Mouse (Mus musculus) CH12.LX (cell line): ENCODE measurements around the gene Pcsk1n. TPM values are rescaled to one million over a fixed set of nuclear protein-coding genes. Genes with fewer than 3 reads are reported as not detected.
A peak's percentile ranks its signal among the peaks of the same experiment; 100 is the strongest.

Experiments
- DNase-seq: peaks from one replicate; pipeline ENCODE4 v3.0.0-alpha.2; 2013; ENCODE audit errors: extremely low read depth
- H3K27ac ChIP-seq: 2 replicates; pipeline ENCODE4 v1.5.1; 2012; ENCODE audit warnings: low read depth, mild to moderate bottlenecking, control low read depth, moderate library complexity; ENCODE audit not compliant: insufficient read depth
- H3K27me3 ChIP-seq: replicated peaks from 2 replicates; pipeline ENCODE3; 2012; ENCODE audit warnings: inconsistent platforms
- H3K36me3 ChIP-seq, 2 experiments: replicated peaks in 1 of 2; 2 replicates each; pipeline versions ENCODE3 to v1.6.1; 2012; ENCODE audit warnings: inconsistent platforms in 1 of 2, low read length in 1 of 2, mild to moderate bottlenecking in 1 of 2, mixed read lengths in 1 of 2, moderate library complexity in 1 of 2; ENCODE audit not compliant: control insufficient read depth in 1 of 2, insufficient read depth in 1 of 2
- H3K4me1 ChIP-seq, 2 experiments: 2 replicates each; pipeline ENCODE4 v1.6.1; 2012; ENCODE audit warnings: inconsistent platforms in 1 of 2, moderate library complexity in 1 of 2; ENCODE audit not compliant: insufficient read depth in 2 of 2, control insufficient read depth in 1 of 2
- H3K4me2 ChIP-seq: 2 replicates; pipeline ENCODE4 v1.6.1; 2012; ENCODE audit warnings: low read depth, mild to moderate bottlenecking, control low read depth; ENCODE audit not compliant: poor library complexity, insufficient read depth, severe bottlenecking
- H3K4me3 ChIP-seq, 3 experiments: fragments of 150-350 bp in 1 of 3; sonication (generic) in 1 of 3; replicated peaks in 1 of 3; 2 replicates each; pipeline versions ENCODE3 to v1.5.1; 2011 to 2012; ENCODE audit warnings: low read depth in 2 of 3, low read length in 2 of 3, mild to moderate bottlenecking in 2 of 3, moderate library complexity in 2 of 3, control low read depth in 1 of 3, improper control_type of control experiment in 1 of 3, inconsistent platforms in 1 of 3, mixed read lengths in 1 of 3; ENCODE audit not compliant: poor library complexity in 1 of 3
- H3K79me2 ChIP-seq: replicated peaks from 2 replicates; pipeline ENCODE4 v1.6.1; 2012; ENCODE audit warnings: mild to moderate bottlenecking, moderate library complexity; ENCODE audit not compliant: control insufficient read depth, poor library complexity, insufficient read depth, severe bottlenecking; ENCODE audit errors: extremely low read depth
- H3K9ac ChIP-seq: 2 replicates; pipeline ENCODE4 v1.6.1; 2012; ENCODE audit warnings: low read depth, mild to moderate bottlenecking, control low read depth, moderate library complexity; ENCODE audit not compliant: insufficient read depth
- H3K9me3 ChIP-seq: replicated peaks from 2 replicates; pipeline ENCODE3; 2012; ENCODE audit warnings: low read length, inconsistent platforms, mixed read lengths
- BHLHE40 ChIP-seq: IDR thresholded peaks from 2 replicates; pipeline ENCODE4 v1.6.1; 2011; ENCODE audit warnings: mild to moderate bottlenecking, low read depth, low read length, improper control_type of control experiment
- CHD2 ChIP-seq: IDR thresholded peaks from 2 replicates; pipeline ENCODE4 v1.6.1; 2011; ENCODE audit warnings: low read length, improper control_type of control experiment
- E2F4 ChIP-seq: IDR thresholded peaks from 2 replicates; pipeline ENCODE4 v1.6.1; 2011; ENCODE audit warnings: low read depth, low read length, improper control_type of control experiment; ENCODE audit not compliant: insufficient replicate concordance
- ELF1 ChIP-seq: IDR thresholded peaks from 2 replicates; pipeline ENCODE4 v1.6.1; 2014; ENCODE audit warnings: low read depth, mild to moderate bottlenecking, inconsistent platforms, low read length, improper control_type of control experiment
- ETS1 ChIP-seq: conservative IDR thresholded peaks from 2 replicates; pipeline ENCODE4 v1.6.1; 2012; ENCODE audit warnings: low read depth, mild to moderate bottlenecking, inconsistent platforms, low read length, improper control_type of control experiment, moderate library complexity
- GABPA ChIP-seq: IDR thresholded peaks from 2 replicates; pipeline ENCODE4 v1.6.1; 2012; ENCODE audit warnings: low read depth, low read length, improper control_type of control experiment, inconsistent platforms; ENCODE audit not compliant: insufficient replicate concordance
- HCFC1 ChIP-seq: IDR thresholded peaks from 2 replicates; pipeline ENCODE4 v1.6.1; 2012; ENCODE audit warnings: low read depth, mild to moderate bottlenecking, inconsistent platforms, low read length, improper control_type of control experiment
- IRF4 ChIP-seq: IDR thresholded peaks from 2 replicates; pipeline ENCODE4 v1.6.1; 2014; ENCODE audit warnings: low read depth, mild to moderate bottlenecking, inconsistent platforms, low read length, improper control_type of control experiment
- JUN ChIP-seq: IDR thresholded peaks from 2 replicates; pipeline ENCODE4 v1.6.1; 2011; ENCODE audit warnings: low read depth, mild to moderate bottlenecking, low read length, improper control_type of control experiment, moderate library complexity; ENCODE audit not compliant: insufficient read depth
- JUND ChIP-seq: conservative IDR thresholded peaks from 2 replicates; pipeline ENCODE4 v1.6.1; 2011; ENCODE audit warnings: low read depth, low read length, improper control_type of control experiment
- KAT2A ChIP-seq: IDR thresholded peaks from 2 replicates; pipeline ENCODE4 v1.6.1; 2012; ENCODE audit warnings: low read length, improper control_type of control experiment, inconsistent platforms; ENCODE audit not compliant: insufficient replicate concordance
- MAZ ChIP-seq: IDR thresholded peaks from 2 replicates; pipeline ENCODE4 v1.6.1; 2012; ENCODE audit warnings: low read depth, mild to moderate bottlenecking, inconsistent platforms, low read length, improper control_type of control experiment, moderate library complexity
- MYC ChIP-seq: IDR thresholded peaks from 2 replicates; pipeline ENCODE4 v1.6.1; 2011; ENCODE audit warnings: low read depth, mild to moderate bottlenecking, improper control_type of control experiment, low read length
- NRF1 ChIP-seq: IDR thresholded peaks from 2 replicates; pipeline ENCODE4 v1.6.1; 2014; ENCODE audit warnings: low read depth, mild to moderate bottlenecking, inconsistent platforms, low read length, improper control_type of control experiment, moderate library complexity
- POLR2A ChIP-seq: IDR thresholded peaks from 2 replicates; pipeline ENCODE4 v1.6.1; 2011; ENCODE audit warnings: low read depth, mild to moderate bottlenecking, improper control_type of control experiment, low read length
- POLR2AphosphoS2 ChIP-seq: IDR thresholded peaks from 2 replicates; pipeline ENCODE4 v1.6.1; 2011; ENCODE audit warnings: low read depth, low read length, improper control_type of control experiment
- RAD21 ChIP-seq: IDR thresholded peaks from 2 replicates; pipeline ENCODE4 v1.6.1; 2011; ENCODE audit warnings: low read depth, mild to moderate bottlenecking, low read length, improper control_type of control experiment, moderate library complexity
- RCOR1 ChIP-seq: conservative IDR thresholded peaks from 2 replicates; pipeline ENCODE4 v1.6.1; 2012; ENCODE audit warnings: low read depth, mild to moderate bottlenecking, inconsistent platforms, low read length, improper control_type of control experiment
- SIN3A ChIP-seq: IDR thresholded peaks from 2 replicates; pipeline ENCODE4 v1.6.1; 2012; ENCODE audit warnings: low read length, improper control_type of control experiment, inconsistent platforms
- TBP ChIP-seq: conservative IDR thresholded peaks from 2 replicates; pipeline ENCODE4 v1.6.1; 2011; ENCODE audit warnings: low read depth, low read length, improper control_type of control experiment
- UBTF ChIP-seq: IDR thresholded peaks from 2 replicates; pipeline ENCODE4 v1.6.1; 2012; ENCODE audit warnings: low read depth, mild to moderate bottlenecking, inconsistent platforms, low read length, improper control_type of control experiment, moderate library complexity
- USF1 ChIP-seq: IDR thresholded peaks from 2 replicates; pipeline ENCODE4 v1.6.1; 2014; ENCODE audit warnings: low read depth, mild to moderate bottlenecking, inconsistent platforms, low read length, improper control_type of control experiment
- USF2 ChIP-seq: conservative IDR thresholded peaks from 2 replicates; pipeline ENCODE4 v1.6.1; 2011; ENCODE audit warnings: low read depth, low read length, improper control_type of control experiment
- ZKSCAN1 ChIP-seq: IDR thresholded peaks from 2 replicates; pipeline ENCODE4 v1.6.1; 2012; ENCODE audit warnings: low read depth, inconsistent platforms, low read length, improper control_type of control experiment, borderline replicate concordance
- ZMIZ1 ChIP-seq: IDR thresholded peaks from 2 replicates; pipeline ENCODE4 v1.6.1; 2012; ENCODE audit warnings: low read depth, mild to moderate bottlenecking, inconsistent platforms, low read length, improper control_type of control experiment
- dilution Hi-C: fragments of 300-500 bp; cut with MboI; formaldehyde crosslinking; loops from 2 replicates; pipeline ENCODE4 v1.14.3; 2020; ENCODE audit warnings: low sequenced_read_pairs; ENCODE audit not compliant: extremely low pct_unique_long_range_greater_than_20kb, extremely low pct_ligation_motif_present
- in situ Hi-C: fragments of 300-500 bp; cut with MboI; formaldehyde crosslinking; loops from 3 replicates; pipeline ENCODE4 v1.14.3; 2019; ENCODE audit warnings: low sequenced_read_pairs, low pct_ligation_motif_present, low pct_unique_long_range_greater_than_20kb, mixed read lengths
- polyA plus RNA-seq: library from polyadenylated mRNA; unstranded; fragments of >175 nt; gene quantifications from 2 replicates; pipeline ENCODE4 v1.2.1, GENCODE M21; 2012; ENCODE audit warnings: low read depth; ENCODE audit not compliant: insufficient read length
- total RNA-seq, 2 experiments: library from RNA; depleted of rRNA; stranded (reverse); fragments of 300-350 nt in 1 of 2; fragments of >200 nt in 1 of 2; gene quantifications; 2 replicates each; pipeline ENCODE4 v1.2.3; 2012 to 2014

Gene Pcsk1n
- total and polyA plus RNA-seq, 3 experiments, result not detected

DNA sequence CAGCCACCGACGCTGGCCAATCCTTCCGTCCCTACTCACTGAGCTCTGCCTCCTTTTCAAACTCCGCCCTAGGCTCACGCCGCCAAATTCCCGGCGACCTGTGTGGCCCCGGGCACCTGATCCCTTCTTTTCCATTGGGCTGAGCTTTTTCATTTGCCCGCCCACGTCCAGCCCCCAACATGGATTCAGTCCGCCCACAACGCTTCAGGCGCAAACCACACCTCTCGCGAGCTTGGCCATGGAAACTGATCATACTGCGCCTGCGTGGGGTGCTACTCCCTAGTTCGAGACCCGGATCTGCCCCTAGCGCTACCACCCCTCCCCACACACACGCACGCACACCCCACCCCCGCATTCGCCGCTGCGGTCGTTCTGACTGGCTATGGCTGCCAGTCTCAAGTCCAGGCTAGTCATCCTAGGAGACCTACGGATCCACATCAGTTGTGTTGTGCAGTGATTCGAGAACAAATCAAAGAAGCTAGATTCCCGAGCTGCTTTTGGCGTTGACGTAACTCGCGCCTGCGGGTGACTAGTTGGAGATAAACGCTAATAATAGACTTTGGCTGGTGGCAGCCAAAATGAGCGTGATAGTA is 28.4 kb downstream of the Pcsk1n start (continued):
- TF ChIP-seq ELF1, result peak; percentile 42; the same call in 1 of the 2 replicates
- no peak for TF ChIP-seq ETS1
- no peak for TF ChIP-seq GABPA
- TF ChIP-seq RCOR1, result no peak
- TF ChIP-seq BHLHE40, result peak; percentile 16; the same call in 1 of the 2 replicates
- no peak for TF ChIP-seq RAD21
- peak; percentile 57 for TF ChIP-seq HCFC1
- no peak for TF ChIP-seq TBP
- no peak for TF ChIP-seq JUND
- peak; percentile 65; the same call in 1 of the 2 replicates for TF ChIP-seq MAZ
- TF ChIP-seq ZMIZ1, result no peak
- TF ChIP-seq USF1, result no peak; the same call in 1 of the 2 replicates
- TF ChIP-seq KAT2A, result no peak
- TF ChIP-seq JUN, result no peak

DNA sequence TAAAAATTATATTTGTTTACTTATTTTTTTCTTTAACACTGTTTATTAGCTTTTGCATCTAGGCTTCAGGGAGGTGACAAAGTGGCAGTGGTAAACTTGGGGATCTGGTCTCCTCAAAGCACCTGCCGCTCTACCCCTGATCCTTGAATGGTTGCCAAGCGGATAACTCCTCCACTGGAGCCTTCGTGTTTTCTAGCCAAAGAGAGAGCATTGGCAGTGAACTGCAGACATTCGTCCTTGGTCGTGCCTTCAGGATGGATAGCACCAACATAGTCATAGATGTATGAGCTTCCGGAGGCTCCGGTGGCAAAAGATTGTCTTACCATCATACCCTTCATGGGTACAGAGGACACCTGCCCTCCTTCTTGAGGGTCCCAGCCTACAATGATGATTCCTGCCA is 30.5 kb downstream of the Pcsk1n start:
- Histone ChIP-seq H3K9ac (no peak overlapping the region), H3K4me2 (no peak overlapping the region), H3K36me3 (peaks cover 0 to 4% of the 10 kb centered on the region in 2 experiments), H3K9me3 (no peaks in the 10 kb centered on the region), H3K79me2 (no peaks in the 10 kb centered on the region), H3K27ac (no peak overlapping the region)
- DNase-seq, result no peak
- in situ Hi-C loops, result no loop called here
- TF ChIP-seq SIN3A (no peak), BHLHE40 (no peak), MYC (no peak), POLR2AphosphoS2 (no peak), UBTF (no peak), USF2 (no peak), POLR2A (no peak), ZKSCAN1 (no peak), NRF1 (no peak), IRF4 (no peak), CHD2 (no peak), E2F4 (no peak)
- TF ChIP-seq, all 38 proteins: peak for 0
- H3K4me1 ChIP-seq, result peaks cover 0 to 4% of the 10 kb centered on the region in 2 experiments; a peak in 1 of 4 replicates
- dilution Hi-C loops, result no loop called here
- H3K4me3 ChIP-seq, result no peak overlapping the region
- H3K27me3 ChIP-seq, result no peaks in the 10 kb centered on the region
